Mouse (Mus musculus) hindbrain, embryonic 11.5 days (tissue): ENCODE results near the gene Gsg1. TPM values are rescaled to one million over a fixed set of nuclear protein-coding genes. Genes with fewer than 3 reads are reported as not detected.

Experiments used
- ATAC-seq: fragments of 200-750 bp; cut with Nextera tagmentation; 2 replicates; pipeline ENCODE4 v1.8.0; 2017; ENCODE audit warnings: mild to moderate bottlenecking, moderate TSS enrichment, moderate library complexity; ENCODE audit not compliant: low FRiP score
- DNase-seq: peaks from one replicate; pipeline ENCODE4 v3.0.0-alpha.2; 2015; ENCODE audit warnings: low spot score
- H3K27ac ChIP-seq: fragments of 300-500 bp; sonication (generic); 2 replicates; pipeline ENCODE4 v1.5.1; 2014; ENCODE audit warnings: mild to moderate bottlenecking, low read depth, low read length
- H3K27me3 ChIP-seq: fragments of 300-500 bp; sonication (generic); 2 replicates; pipeline ENCODE4 v1.6.1; 2014; ENCODE audit warnings: mild to moderate bottlenecking, low read length, moderate library complexity, mixed read lengths; ENCODE audit not compliant: control insufficient read depth, insufficient read depth
- H3K36me3 ChIP-seq: fragments of 300-500 bp; sonication (generic); 2 replicates; pipeline ENCODE4 v1.6.1; 2014; ENCODE audit warnings: mild to moderate bottlenecking, low read length, moderate library complexity, mixed read lengths; ENCODE audit not compliant: control insufficient read depth, insufficient read depth
- H3K4me1 ChIP-seq: fragments of 300-500 bp; sonication (generic); replicated peaks from 2 replicates; pipeline ENCODE4 v1.6.1; 2014; ENCODE audit warnings: low read length, mixed read lengths; ENCODE audit not compliant: control insufficient read depth, insufficient read depth
- H3K4me2 ChIP-seq: fragments of 300-500 bp; sonication (generic); replicated peaks from 2 replicates; pipeline ENCODE4 v1.6.1; 2014; ENCODE audit warnings: mild to moderate bottlenecking, low read depth, low read length
- H3K4me3 ChIP-seq: fragments of 300-500 bp; sonication (generic); 2 replicates; pipeline ENCODE4 v1.5.1; 2014; ENCODE audit warnings: low read depth, low read length
- H3K9ac ChIP-seq: fragments of 300-500 bp; sonication (generic); 2 replicates; pipeline ENCODE4 v1.6.1; 2014; ENCODE audit warnings: low read depth, low read length
- H3K9me3 ChIP-seq: fragments of 300-500 bp; sonication (generic); 2 replicates; pipeline ENCODE4 v1.6.1; 2016; ENCODE audit warnings: low read length; ENCODE audit not compliant: control insufficient read depth
- WGBS: fragments of 180-500 bp; shearing (Covaris S2); extraction: QIAGEN DNeasy Blood & Tissue Kit; methylation state at CpG from one replicate; pipeline ENCODE4 v1.1.7; 2014; 5-methylcytosine and 5-hydroxymethylcytosine counted together
- polyA plus RNA-seq: library from polyadenylated mRNA; unstranded; fragments of >200 nt; fragmentation: Nextera tagmentation; extraction: Ambion mirVana; gene quantifications from 2 replicates; pipeline ENCODE4 v1.2.1, GENCODE M21; 2014

Gsg1 gene
- polyA plus RNA-seq, 1 experiment from 2014 or later: 0.66 TPM

DNA sequence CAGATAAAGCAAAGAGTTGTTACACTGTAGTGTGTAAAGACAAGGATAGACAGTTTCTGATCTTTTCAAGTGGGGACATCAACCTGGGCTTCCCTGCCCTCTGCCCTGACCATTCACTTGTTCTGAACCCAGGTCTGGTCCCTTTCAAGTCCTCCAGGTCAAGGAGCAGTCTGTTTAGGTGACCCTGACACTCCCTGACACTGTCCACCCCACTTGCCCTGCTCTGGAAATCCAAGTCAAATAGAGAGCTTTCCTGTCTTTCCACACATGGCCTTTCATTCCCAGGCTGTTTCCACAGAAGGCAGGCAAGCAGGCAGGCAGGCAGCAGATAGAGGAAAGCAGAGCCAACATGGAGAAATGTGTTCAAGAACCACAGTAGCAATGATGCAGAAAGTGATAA, 14.2 kb upstream of the Gsg1 start:
- Histone ChIP-seq H3K4me3 (no peak overlapping the region), H3K9ac (no peak overlapping the region), H3K9me3 (no peaks in the 10 kb centered on the region), H3K4me2 (no peak overlapping the region), H3K27ac (no peak overlapping the region), H3K27me3 (no peaks in the 10 kb centered on the region), H3K4me1 (no peaks in the 10 kb centered on the region), H3K36me3 (no peaks in the 10 kb centered on the region)
- ATAC-seq: no peak
- no peak for DNase-seq

DNA sequence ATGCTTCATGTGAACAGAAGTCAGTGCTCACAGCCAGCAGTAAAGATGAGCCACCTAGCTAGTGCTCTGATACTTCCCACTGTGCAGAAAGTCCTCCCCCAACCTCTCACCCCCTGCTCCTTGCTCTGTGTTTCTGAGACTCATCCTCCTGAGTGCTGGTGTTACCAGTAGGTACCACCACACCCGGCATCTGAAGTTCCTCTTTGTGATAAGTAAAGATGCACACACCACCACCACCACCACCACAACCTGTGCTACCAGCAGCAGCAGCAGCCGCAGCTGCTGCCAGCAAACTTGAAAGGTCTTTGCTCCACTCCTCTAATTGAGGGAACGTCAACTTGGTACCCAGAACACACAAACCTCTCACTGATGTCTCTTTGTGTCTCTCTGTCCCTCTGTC, 13.1 kb upstream of the Gsg1 start:
- Histone ChIP-seq H3K4me3 (no peak overlapping the region), H3K9me3 (no peaks in the 10 kb centered on the region), H3K36me3 (no peaks in the 10 kb centered on the region), H3K9ac (no peak overlapping the region), H3K4me1 (no peaks in the 10 kb centered on the region), H3K27ac (no peak overlapping the region), H3K4me2 (no peak overlapping the region), H3K27me3 (no peaks in the 10 kb centered on the region)
- no peak for ATAC-seq
- 82% methylated on average over 3 of the region's 3 CpGs for WGBS
- no peak for DNase-seq

DNA sequence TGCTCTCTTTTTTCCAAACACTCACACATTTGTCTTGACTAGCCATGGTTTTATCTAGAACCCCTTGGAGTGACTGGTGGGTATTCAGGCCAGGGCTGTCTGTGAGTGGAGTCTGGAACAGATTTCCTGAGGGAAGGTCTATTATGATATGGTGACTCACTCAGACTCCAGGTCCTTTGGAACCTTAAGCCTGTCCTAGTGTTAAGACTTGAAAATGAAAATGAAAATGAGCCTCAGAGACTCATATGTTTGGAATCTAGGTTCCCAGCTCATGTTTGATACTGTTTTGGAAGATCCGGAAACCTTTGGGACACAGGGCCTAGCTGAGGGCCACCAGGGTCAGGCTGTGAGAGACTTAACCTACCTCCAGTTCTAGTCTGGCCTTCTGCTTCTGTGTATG, 11.9 kb upstream of the Gsg1 start:
- H3K36me3 ChIP-seq: no peaks in the 10 kb centered on the region
- WGBS: 100% methylated on average over 1 of the region's 1 CpGs
- ATAC-seq: no peak
- no peak overlapping the region for H3K9ac ChIP-seq
- no peak overlapping the region for H3K27ac ChIP-seq
- H3K4me2 ChIP-seq: no peak overlapping the region
- H3K4me3 ChIP-seq: no peak overlapping the region
- H3K27me3 ChIP-seq: no peaks in the 10 kb centered on the region
- DNase-seq: no peak
- no peaks in the 10 kb centered on the region for H3K9me3 ChIP-seq
- no peaks in the 10 kb centered on the region for H3K4me1 ChIP-seq

DNA sequence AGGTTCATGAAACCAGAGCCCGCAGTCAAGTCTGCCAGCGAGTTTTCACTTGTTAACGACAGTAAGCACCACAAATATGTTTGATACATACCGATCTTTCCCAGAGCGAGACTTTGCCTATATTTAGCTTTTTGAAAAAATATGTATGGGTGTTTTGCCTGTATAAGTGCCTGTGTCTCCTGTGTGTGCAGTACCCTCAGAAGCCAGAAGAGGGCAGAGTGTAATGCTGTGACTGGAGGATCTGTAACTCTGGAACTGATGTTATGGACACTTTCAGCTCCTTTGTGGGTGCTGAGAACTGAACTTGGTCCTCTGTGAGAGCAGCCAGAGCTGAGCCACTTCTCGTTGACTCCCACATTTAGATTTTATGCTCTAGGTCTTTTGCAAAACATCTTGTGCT, 10.0 kb upstream of the Gsg1 start:
- no peak for ATAC-seq

DNA sequence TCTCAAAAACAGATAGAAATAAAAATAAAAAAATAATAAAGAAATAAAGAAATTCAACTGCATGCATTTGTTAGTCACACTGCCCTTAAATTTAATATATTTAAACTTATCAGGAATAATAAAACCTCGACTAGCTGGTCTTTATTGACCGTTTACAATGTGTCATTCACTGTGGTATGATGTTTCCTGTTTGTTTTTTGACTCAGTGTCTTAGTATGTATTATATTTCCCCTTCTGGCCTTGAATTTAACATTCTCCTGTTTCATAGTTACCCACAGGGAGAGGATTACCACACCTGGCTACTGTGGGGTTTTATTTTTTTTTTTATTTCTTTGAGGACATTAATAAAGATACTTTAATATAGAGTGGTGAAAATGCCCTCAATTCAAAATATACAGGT, 8.4 kb upstream of the Gsg1 start:
- 84% methylated on average over 2 of the region's 2 CpGs for WGBS

More for the DNA sequence above, 10.0 kb upstream of the Gsg1 start:
- Histone ChIP-seq H3K36me3 (no peaks in the 10 kb centered on the region), H3K27ac (no peak overlapping the region), H3K27me3 (no peaks in the 10 kb centered on the region), H3K4me1 (no peaks in the 10 kb centered on the region), H3K4me3 (no peak overlapping the region), H3K9me3 (no peaks in the 10 kb centered on the region), H3K4me2 (no peak overlapping the region), H3K9ac (no peak overlapping the region)
- no peak for DNase-seq
- WGBS: 90% methylated on average over 6 of the region's 6 CpGs

DNA sequence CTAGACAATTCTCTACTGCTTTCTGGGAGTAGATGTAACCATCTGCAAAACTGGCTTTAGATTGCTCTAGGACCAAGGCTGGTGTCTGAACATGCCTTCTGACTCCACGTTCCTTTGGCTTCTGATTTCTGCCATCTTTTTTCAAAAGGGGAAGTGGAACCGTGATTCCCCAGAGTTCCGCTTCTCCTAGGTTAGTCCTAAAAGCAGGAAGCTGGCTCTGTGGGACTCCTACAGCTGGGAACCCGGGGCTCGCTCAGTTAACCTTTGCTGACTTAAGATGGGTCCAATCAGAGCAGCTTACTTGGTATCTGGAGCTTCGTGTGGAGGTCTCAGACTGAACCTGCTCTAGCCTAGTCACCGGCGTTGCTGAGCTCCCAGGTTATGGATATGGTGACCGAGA, 7.0 kb upstream of the Gsg1 start:
- WGBS: 87% methylated on average over 9 of the region's 9 CpGs
- H3K9ac ChIP-seq: no peak overlapping the region
- ATAC-seq (no peak), DNase-seq (no peak)
- no peaks in the 10 kb centered on the region for H3K36me3 ChIP-seq
- no peaks in the 10 kb centered on the region for H3K4me1 ChIP-seq
- no peak overlapping the region for H3K4me2 ChIP-seq
- H3K27me3 ChIP-seq: no peaks in the 10 kb centered on the region
- H3K4me3 ChIP-seq: no peak overlapping the region
- H3K9me3 ChIP-seq: no peaks in the 10 kb centered on the region
- H3K27ac ChIP-seq: no peak overlapping the region

More for the DNA sequence above, 8.4 kb upstream of the Gsg1 start:
- DNase-seq: no peak
- no peak for ATAC-seq
- H3K27me3 ChIP-seq: no peaks in the 10 kb centered on the region
- no peak overlapping the region for H3K27ac ChIP-seq
- H3K4me1 ChIP-seq: no peaks in the 10 kb centered on the region
- H3K4me2 ChIP-seq: no peak overlapping the region
- no peaks in the 10 kb centered on the region for H3K36me3 ChIP-seq
- H3K4me3 ChIP-seq: no peak overlapping the region
- no peaks in the 10 kb centered on the region for H3K9me3 ChIP-seq
- no peak overlapping the region for H3K9ac ChIP-seq

DNA sequence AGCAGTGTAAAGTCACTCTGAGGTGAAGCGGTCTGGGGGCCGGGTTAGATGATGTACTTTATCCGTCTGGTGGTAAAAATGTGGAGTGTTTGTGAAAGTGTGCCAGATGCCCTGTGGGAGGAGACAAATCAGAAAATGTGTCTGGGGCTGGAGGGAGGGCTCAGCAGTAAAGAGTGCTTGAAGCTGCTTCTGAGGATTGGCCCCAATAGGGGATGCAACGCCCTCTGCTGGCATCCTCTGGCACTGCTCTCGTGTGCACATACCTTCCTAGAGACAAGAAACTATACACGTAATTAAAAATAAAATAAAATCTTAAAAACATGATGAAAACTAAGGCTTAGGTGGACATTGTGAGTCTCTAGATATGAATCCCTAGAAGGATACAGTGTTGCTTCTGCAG, 6.3 kb upstream of the Gsg1 start:
- ATAC-seq (no peak), DNase-seq (no peak)
- 90% methylated on average over 6 of the region's 6 CpGs for WGBS

DNA sequence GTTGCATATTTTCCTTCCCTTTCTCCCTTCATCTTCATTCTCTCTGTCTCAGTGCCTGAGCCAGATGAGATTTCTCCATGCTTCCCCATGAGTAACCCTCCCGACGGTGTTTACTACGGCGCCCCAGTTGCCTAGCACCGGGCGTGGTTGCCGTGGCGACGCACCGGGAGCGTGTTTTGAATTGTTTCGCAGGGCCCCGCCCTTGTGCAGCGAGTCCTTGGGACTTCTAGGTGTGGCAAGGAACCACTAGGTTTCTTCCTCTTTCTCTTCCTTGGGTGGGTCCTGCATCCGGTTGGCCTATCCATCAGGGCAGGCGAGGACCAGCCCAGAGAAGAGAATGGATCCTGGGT, 1.4 kb downstream of the Gsg1 start:
- Histone ChIP-seq H3K36me3 (no peaks in the 10 kb centered on the region), H3K9ac (peak overlapping the region; percentile 44), H3K4me2 (peak overlapping the region; percentile 36), H3K27me3 (no peaks in the 10 kb centered on the region), H3K9me3 (no peaks in the 10 kb centered on the region), H3K27ac (no peak overlapping the region), H3K4me1 (0 out of 2 replicates have a peak, but pooled peaks cover 4% of the 10 kb centered on the region), H3K4me3 (no peak overlapping the region)
- ATAC-seq (peak; percentile 92), DNase-seq (peak; percentile 90)
- 7% methylated on average over 16 of the region's 16 CpGs for WGBS

More for the DNA sequence above, 6.3 kb upstream of the Gsg1 start:
- Histone ChIP-seq H3K27ac (no peak overlapping the region), H3K9ac (no peak overlapping the region), H3K4me1 (no peaks in the 10 kb centered on the region), H3K4me2 (no peak overlapping the region), H3K9me3 (no peaks in the 10 kb centered on the region), H3K36me3 (no peaks in the 10 kb centered on the region), H3K27me3 (no peaks in the 10 kb centered on the region), H3K4me3 (no peak overlapping the region)

DNA sequence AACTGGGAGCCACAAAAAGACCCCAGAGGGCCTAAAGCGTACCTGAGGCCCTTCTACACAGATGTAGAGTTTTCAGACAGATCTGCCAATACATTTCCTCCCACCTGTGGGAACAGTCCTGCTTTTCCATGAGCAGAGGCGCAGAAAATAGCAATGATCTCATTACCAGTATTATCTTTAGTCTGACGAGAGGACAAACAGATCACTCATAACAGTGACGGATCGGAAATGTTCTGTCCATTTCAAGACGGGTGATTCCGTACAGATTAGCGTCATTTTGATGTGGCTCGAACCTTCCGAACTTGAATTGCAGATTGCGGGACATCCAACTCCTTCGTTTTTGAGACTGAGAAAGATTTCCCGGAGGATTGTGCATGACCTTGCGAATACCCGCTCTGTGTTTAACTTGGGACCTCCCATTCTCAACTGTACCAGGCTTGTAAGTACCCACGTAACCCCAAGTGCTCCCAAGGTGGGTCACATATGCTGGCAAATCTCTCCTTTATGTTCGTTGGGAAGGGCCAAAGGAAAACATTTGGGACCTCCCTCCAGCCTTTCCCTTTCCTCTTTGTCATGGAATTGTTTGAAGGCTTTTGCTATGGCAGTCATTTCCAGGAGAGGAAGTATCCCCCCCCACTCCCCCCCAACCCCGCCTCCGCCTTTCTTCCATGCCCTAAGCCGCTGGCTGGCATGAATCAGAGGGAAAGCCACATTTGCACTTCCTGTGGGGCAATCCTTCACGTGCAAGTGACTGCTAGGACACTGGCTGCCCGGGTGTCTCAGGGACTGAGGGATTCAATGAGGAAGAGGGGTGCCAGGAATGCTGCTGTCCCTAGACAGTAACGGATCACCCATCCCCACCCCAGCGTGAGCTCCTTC, 2.1 kb downstream of the Gsg1 start:
- peak; percentile 83 for ATAC-seq

More for the DNA sequence above, 2.1 kb downstream of the Gsg1 start:
- Histone ChIP-seq H3K4me1 (0 out of 2 replicates have a peak, but pooled peaks cover 4% of the 10 kb centered on the region), H3K27ac (no peak overlapping the region), H3K27me3 (no peaks in the 10 kb centered on the region), H3K36me3 (no peaks in the 10 kb centered on the region), H3K4me3 (no peak overlapping the region), H3K9ac (peak overlapping the region; percentile 44), H3K4me2 (peak overlapping the region; percentile 36), H3K9me3 (no peaks in the 10 kb centered on the region)
- no peak for DNase-seq
- 49% methylated on average over 24 of the region's 24 CpGs for WGBS
